Mouse (Mus musculus): ENCODE data around the gene Morc3. TPM values are rescaled to one million over a fixed set of nuclear protein-coding genes. Genes with fewer than 3 reads are reported as not detected.

The Morc3 gene
- total RNA-seq, 2 experiments from 2014 or later: 86.0 to 137 TPM

DNA sequence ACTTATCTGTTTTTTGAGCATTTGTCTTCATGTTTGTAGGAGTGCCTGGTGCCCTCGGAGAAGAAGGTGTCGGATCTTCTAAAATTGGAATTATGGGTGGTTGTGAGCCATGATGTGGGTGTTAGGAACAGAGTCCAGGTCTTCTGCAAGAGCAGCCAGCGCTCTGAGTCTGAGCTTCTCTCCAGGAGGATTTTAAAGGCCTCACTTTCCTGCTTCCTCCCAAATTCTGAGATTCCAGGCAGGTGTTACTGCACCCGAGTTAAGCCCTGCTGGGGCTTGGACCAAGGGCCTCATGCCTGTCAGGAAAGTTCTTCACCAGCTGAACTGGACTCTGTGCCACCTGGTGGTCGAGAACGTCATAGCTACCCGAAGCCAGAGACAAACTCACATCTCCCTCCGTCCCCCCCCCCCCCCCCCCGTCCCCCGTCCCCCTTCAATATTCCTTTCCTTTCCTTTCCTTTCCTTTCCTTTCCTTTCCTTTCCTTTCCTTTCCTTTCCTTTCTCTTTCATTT is 83.5 kb downstream of the Morc3 start:
- ATAC-seq (replicated peaks; ENCODE audit: low FRiP score, low TSS enrichment, poor library complexity, severe bottlenecking): peak; percentile 47; the same call in 1 of the 2 replicates

DNA sequence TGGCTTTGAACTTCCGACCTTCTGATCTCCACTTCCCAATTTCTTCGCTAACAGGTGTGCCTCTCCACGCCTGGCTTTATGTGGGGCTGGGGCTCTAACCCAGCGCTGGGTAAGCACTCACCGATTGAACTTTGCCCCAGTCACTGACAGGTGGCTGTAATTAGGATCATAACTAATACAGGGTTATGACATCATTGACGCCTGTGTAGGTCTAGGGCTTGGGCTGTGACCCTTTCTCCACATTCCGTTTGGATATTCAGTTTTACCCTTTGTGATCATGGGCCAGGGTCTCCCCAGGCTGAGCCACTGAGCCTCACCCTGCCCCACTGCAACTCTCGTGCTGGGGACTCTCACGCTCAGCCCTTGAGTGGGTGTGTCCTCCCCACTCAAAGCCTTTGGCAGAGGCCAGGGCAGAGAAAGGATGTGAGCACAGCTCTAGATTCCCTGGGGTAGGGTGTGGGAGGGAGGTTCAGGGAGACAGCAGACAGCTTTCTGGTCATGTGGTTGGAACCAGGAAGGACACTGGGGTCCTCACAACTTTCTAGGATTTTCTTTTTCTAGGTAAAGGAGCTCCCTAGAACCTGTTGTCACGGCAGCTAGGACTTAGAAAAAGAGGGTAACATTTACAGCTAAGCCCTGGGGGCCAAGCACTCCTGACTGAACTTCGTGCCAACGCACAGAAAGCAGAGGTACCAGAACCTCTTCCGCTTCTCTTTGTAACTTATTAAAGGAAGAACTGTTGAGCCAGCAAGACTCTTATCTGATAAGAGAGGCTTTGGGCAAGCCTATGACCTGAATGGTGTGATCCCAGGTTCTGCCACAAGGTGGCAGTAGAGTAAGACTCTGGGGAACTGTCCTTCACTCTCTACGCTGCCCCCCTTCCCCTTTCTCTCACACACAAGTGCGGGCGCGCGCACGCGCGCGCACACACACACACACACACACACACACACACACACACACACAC is 86.1 kb downstream of the Morc3 start:
- peak; percentile 84 for ATAC-seq (replicated peaks; ENCODE audit: low FRiP score, low TSS enrichment, poor library complexity, severe bottlenecking)

GRCm38 (mm10) chr16:93918679-93919060 is 86.7 kb downstream of the Morc3 start:
- ATAC-seq (replicated peaks; ENCODE audit: low FRiP score, low TSS enrichment, poor library complexity, severe bottlenecking): no peak

DNA sequence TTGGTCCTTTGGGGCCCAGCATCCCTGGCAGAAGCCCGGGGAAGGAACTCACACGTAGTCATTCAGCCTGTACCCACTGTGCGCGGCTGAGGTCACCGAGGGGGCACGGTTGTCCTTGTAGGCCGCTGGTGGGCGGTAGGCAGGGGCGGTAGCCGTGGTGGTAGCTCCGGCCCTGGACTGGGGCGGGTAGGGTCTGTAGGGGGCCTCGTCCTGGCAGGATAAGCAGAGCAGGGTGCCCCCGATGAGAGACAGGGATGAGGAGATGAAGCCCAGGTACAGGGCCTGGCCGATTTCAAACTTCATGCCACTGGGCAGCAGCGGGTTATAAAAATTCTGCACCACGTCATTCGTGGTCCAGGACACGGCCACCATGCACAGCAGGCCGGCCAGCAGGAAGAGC is 87.3 kb downstream of the Morc3 start:
- no peak for ATAC-seq (replicated peaks; ENCODE audit: low FRiP score, low TSS enrichment, poor library complexity, severe bottlenecking)

DNA sequence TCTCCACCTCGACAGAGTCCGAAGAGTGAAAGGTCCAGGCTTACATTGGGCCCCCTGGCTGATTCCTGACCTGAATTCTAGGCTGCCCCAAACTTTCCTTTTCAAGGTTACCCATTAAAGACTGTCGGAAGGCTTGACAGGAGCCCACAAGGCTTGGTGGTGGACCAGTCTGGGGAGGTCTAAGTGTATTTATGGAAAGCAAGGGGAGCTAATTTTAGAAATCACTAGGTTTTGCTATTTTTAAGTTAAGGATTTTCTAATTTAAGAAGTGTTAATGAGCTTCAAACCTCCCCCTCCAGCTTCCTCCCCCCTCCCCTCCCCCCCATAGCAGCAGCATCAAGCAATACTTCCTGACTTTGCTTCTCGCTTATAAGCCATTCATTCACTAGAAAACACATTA is 88.8 kb downstream of the Morc3 start:
- ATAC-seq (replicated peaks; ENCODE audit: low FRiP score, low TSS enrichment, poor library complexity, severe bottlenecking): no peak

GRCm38 (mm10) chr16:93922835-93923389 is 91.0 kb downstream of the Morc3 start:
- no peak for ATAC-seq (replicated peaks; ENCODE audit: low FRiP score, low TSS enrichment, poor library complexity, severe bottlenecking)

- ATAC-seq (replicated peaks; ENCODE audit: low FRiP score, low TSS enrichment, poor library complexity, severe bottlenecking): no peak
These were observed 91.9 kb downstream of the Morc3 start for GRCm38 (mm10) chr16:93923788-93924187.

Other genes starting within 250 kb of the Morc3 start
- gene Setd4, start 228.1 kb upstream of the Morc3 start, total RNA-seq (2014; fragmentation: Nextera tagmentation): 29.7 and 31.6 TPM in 2 replicates
- 12.9 and 13.7 TPM in 2 replicates for gene Setd4, start 228.1 kb upstream of the Morc3 start, total RNA-seq (2017)
- 34.1 and 55.4 TPM in 2 replicates for gene Cbr1, start 226.3 kb upstream of the Morc3 start, total RNA-seq (2014; fragmentation: Nextera tagmentation)
- 45.6 and 49.8 TPM in 2 replicates for gene Cbr1, start 226.3 kb upstream of the Morc3 start, total RNA-seq (2017)
- not detected in 2 replicates for gene Gm5678, start 204.0 kb upstream of the Morc3 start, total RNA-seq (2014; fragmentation: Nextera tagmentation)
- gene Gm5678, start 204.0 kb upstream of the Morc3 start, total RNA-seq (2017): not detected in 2 replicates
- 1.5 TPM in 1 of 2 replicates, not detected in the other for gene Cbr3, start 148.9 kb upstream of the Morc3 start, total RNA-seq (2014; fragmentation: Nextera tagmentation)
- gene Cbr3, start 148.9 kb upstream of the Morc3 start, total RNA-seq (2017): not detected in 2 replicates
- gene Dop1b, start 120.2 kb upstream of the Morc3 start, total RNA-seq (2014; fragmentation: Nextera tagmentation): 38.8 and 63.3 TPM in 2 replicates
- gene Dop1b, start 120.2 kb upstream of the Morc3 start, total RNA-seq (2017): 9.1 and 17.6 TPM in 2 replicates
- 79.5 and 94.4 TPM in 2 replicates for gene Chaf1b, start 51.8 kb downstream of the Morc3 start, total RNA-seq (2014; fragmentation: Nextera tagmentation)
- 80.8 and 86.6 TPM in 2 replicates for gene Chaf1b, start 51.8 kb downstream of the Morc3 start, total RNA-seq (2017)
- not detected in 2 replicates for gene Cldn14, start 176.7 kb downstream of the Morc3 start, total RNA-seq (2014; fragmentation: Nextera tagmentation)
- not detected in 2 replicates for gene Cldn14, start 176.7 kb downstream of the Morc3 start, total RNA-seq (2017)